Mouse (Mus musculus) mouse embryonic stem cell (cell line): Measurements from ENCODE around the gene Plekha8.

Source experiments
- in situ Hi-C, 2 experiments: fragments of 300-500 bp; cut with MboI; formaldehyde crosslinking; loops; 1 replicate in 1 of 2; 3 replicates in 1 of 2; pipeline ENCODE4 v1.14.3; 2019 to 2020; ENCODE audit warnings: low sequenced_read_pairs in 2 of 2, low pct_unique_long_range_greater_than_20kb in 1 of 2, mixed read lengths in 1 of 2; ENCODE audit not compliant: unreplicated experiment in 1 of 2

Gene Plekha8

GRCm38 (mm10) chr6:54688467-54689323 is 93.8 kb downstream of the Plekha8 start:
- in situ Hi-C loops, result no loop called here

- in situ Hi-C loops, result no loop called here
These were observed 94.8 kb downstream of the Plekha8 start for GRCm38 (mm10) chr6:54689686-54690085.

DNA sequence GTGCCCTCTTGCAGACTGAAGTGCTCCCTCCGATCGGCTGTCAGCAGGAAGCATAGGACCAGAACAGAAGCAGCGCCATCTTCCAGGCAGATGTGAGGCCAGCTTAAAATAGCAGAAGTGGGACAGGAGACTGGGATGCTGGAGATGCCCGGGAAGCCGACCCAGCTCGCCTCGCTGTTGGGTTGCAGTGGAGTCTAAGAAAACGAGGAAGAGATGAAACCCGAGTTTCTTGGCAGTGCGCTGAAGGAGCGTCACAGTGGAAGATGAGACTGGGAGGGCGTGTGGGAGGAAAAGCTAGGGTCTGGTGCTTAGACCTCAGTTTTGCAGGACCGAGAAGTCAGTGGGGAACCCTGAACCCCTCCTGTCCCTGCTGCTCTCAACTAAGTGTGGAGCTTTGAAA is 95.9 kb downstream of the Plekha8 start:
- in situ Hi-C loops, result no loop called here

GRCm38 (mm10) chr6:54691368-54692116 is 96.6 kb downstream of the Plekha8 start:
- in situ Hi-C loops, result no loop called here

DNA sequence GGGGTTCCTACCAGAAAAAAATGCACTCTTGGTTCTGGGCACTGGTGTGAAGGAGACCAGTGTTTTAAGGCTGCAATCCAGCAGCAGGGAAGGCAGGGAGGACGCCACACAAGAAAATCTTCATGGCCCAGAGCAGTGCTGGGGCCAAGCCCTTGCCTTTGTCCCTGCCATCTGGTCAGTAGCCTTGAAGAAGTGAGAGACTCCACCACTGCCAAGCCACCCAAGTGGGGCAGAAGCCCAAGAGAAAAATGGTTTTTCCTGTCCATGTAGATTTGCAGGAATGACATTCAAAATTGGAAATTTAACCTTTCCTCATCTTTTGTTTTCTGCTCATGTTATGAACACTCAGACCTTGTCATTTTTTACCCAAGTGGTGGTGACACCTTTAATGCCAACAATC is 97.3 kb downstream of the Plekha8 start:
- in situ Hi-C loops, result no loop called here

- in situ Hi-C loops, result no loop called here
These were observed 98.4 kb downstream of the Plekha8 start for GRCm38 (mm10) chr6:54693286-54693685.
